Mouse (Mus musculus): ENCODE results near the gene H2afy.

DNA sequence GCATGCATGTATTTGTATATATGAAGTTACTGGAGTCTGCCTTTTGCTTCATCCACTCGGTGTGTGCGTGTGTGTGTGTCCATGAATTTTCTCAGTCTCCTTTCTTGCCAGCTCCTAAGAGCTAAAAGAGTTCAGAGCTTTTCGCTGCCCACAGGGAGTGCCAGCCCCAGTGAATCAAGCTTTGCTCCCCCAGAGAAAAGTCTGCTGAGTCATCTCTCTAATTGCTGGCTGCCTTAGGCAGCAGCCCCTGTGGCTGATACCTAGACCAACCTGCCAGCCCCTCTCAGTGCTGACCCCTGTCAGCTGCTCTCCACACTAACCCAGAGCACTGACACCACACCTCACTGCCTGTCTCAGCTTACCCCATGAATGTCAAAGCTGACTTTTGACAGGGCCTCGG is 107.2 kb downstream of the H2afy start:
- TF ChIP-seq CTCF (conservative IDR thresholded peaks at IDR 0.05 in 1 of 2, IDR thresholded peaks at IDR 0.05 in 1 of 2; ENCODE audit: low read depth in 2 of 2, low read length in 2 of 2), result no peak
- no peak for TF ChIP-seq USF1 (IDR thresholded peaks at IDR 0.05; ENCODE audit: low read depth, low read length)
- no peak for TF ChIP-seq RAD21 (IDR thresholded peaks at IDR 0.05; ENCODE audit: low read depth, low read length)
- no peak for TF ChIP-seq MAX (IDR thresholded peaks at IDR 0.05; ENCODE audit: low read length)
- TF ChIP-seq RCOR1 (conservative IDR thresholded peaks at IDR 0.05; ENCODE audit: low read depth, low read length), result no peak
- TF ChIP-seq POLR2A (IDR thresholded peaks at IDR 0.05; ENCODE audit: low read depth, low read length), result no peak
- no peak for TF ChIP-seq CHD2 (IDR thresholded peaks at IDR 0.05; ENCODE audit: low read length)
- TF ChIP-seq EP300 (IDR thresholded peaks at IDR 0.05; ENCODE audit: low read length), result no peak
- TF ChIP-seq BHLHE40 (IDR thresholded peaks at IDR 0.05; ENCODE audit: low read depth, low read length), result no peak
- TF ChIP-seq ETS1 (conservative IDR thresholded peaks at IDR 0.05; ENCODE audit: low read depth, low read length), result no peak
- TF ChIP-seq ZC3H11A (IDR thresholded peaks at IDR 0.05; ENCODE audit: low read depth, low read length), result no peak
- TF ChIP-seq ZMIZ1 (IDR thresholded peaks at IDR 0.05; ENCODE audit: low read depth, low read length), result no peak

Data from CH12.LX (cell line).